Mouse (Mus musculus): ENCODE data around the gene Rnase1. TPM values are rescaled to one million over a fixed set of nuclear protein-coding genes. Genes with fewer than 3 reads are reported as not detected.
"Not testable (repeated sequence)": the region's sequence is repeated elsewhere in the genome, so short reads cannot be mapped to it uniquely, and the experiment has no call there.

The Rnase1 gene
- polyA plus RNA-seq, 1 experiment from 2014 or later, result 0.70 TPM

GRCm38 (mm10) chr14:51165435-51165834, 18.9 kb upstream of the Rnase1 start:
- TF ChIP-seq EP300 (IDR thresholded peaks at IDR 0.05) (no peak), CTCF (IDR thresholded peaks at IDR 0.05) (no peak)
- no peaks in the 10 kb centered on the region for H3K9me3 ChIP-seq (ENCODE audit: low read length)
- ATAC-seq (no peak), DNase-seq (ENCODE audit: low spot score) (no peak)
- no peaks in the 10 kb centered on the region for H3K36me3 ChIP-seq (ENCODE audit: insufficient read depth, low read length)
- no peaks in the 10 kb centered on the region for H3K27me3 ChIP-seq (replicated peaks; ENCODE audit: insufficient read depth, low read length)
- no peak overlapping the region for H3K4me3 ChIP-seq (ENCODE audit: low read depth, low read length)
- WGBS, result 95% methylated on average over 1 of the region's 1 CpGs
- no peak overlapping the region for H3K9ac ChIP-seq (replicated peaks; ENCODE audit: low read depth)
- H3K4me2 ChIP-seq (replicated peaks; ENCODE audit: low read depth, low read length), result no peak overlapping the region
- H3K27ac ChIP-seq (ENCODE audit: low read length), result no peak overlapping the region
- no peaks in the 10 kb centered on the region for H3K4me1 ChIP-seq (ENCODE audit: insufficient read depth, low read depth, low read length)

GRCm38 (mm10) chr14:51163323-51163722, 16.7 kb upstream of the Rnase1 start:
- not testable (repeated sequence) for H3K4me1 ChIP-seq (ENCODE audit: insufficient read depth, low read depth, low read length); H3K27ac ChIP-seq (ENCODE audit: low read length); H3K36me3 ChIP-seq (ENCODE audit: insufficient read depth, low read length); H3K9ac ChIP-seq (replicated peaks; ENCODE audit: low read depth); H3K4me3 ChIP-seq (ENCODE audit: low read depth, low read length); ATAC-seq; DNase-seq (ENCODE audit: low spot score); H3K27me3 ChIP-seq (replicated peaks; ENCODE audit: insufficient read depth, low read length); H3K4me2 ChIP-seq (replicated peaks; ENCODE audit: low read depth, low read length); H3K9me3 ChIP-seq (ENCODE audit: low read length)
- WGBS, result 59% methylated on average over 6 of the region's 6 CpGs

- DNase-seq (ENCODE audit: low spot score); H3K4me3 ChIP-seq (ENCODE audit: low read depth, low read length); ATAC-seq; H3K27me3 ChIP-seq (replicated peaks; ENCODE audit: insufficient read depth, low read length); H3K36me3 ChIP-seq (ENCODE audit: insufficient read depth, low read length); H3K9me3 ChIP-seq (ENCODE audit: low read length); H3K4me1 ChIP-seq (ENCODE audit: insufficient read depth, low read depth, low read length); H3K9ac ChIP-seq (replicated peaks; ENCODE audit: low read depth); H3K27ac ChIP-seq (ENCODE audit: low read length); H3K4me2 ChIP-seq (replicated peaks; ENCODE audit: low read depth, low read length): not testable (repeated sequence)
- WGBS, result 91% methylated on average over 3 of the region's 3 CpGs
Observed at GRCm38 (mm10) chr14:51161976-51162375, 15.4 kb upstream of the Rnase1 start, which contains the start of gene Rnase2b. TSS of gene Rnase2b (plus strand) at chr14:51162260.

GRCm38 (mm10) chr14:51157072-51157471, 10.5 kb upstream of the Rnase1 start:
- no peak overlapping the region for H3K27ac ChIP-seq (ENCODE audit: low read length)
- H3K27me3 ChIP-seq (replicated peaks; ENCODE audit: insufficient read depth, low read length), result no peaks in the 10 kb centered on the region
- ATAC-seq (no peak), DNase-seq (ENCODE audit: low spot score) (no peak)
- WGBS, result 85% methylated on average over 1 of the region's 1 CpGs
- H3K36me3 ChIP-seq (ENCODE audit: insufficient read depth, low read length), result no peaks in the 10 kb centered on the region
- no peak overlapping the region for H3K4me3 ChIP-seq (ENCODE audit: low read depth, low read length)
- no peak overlapping the region for H3K9ac ChIP-seq (replicated peaks; ENCODE audit: low read depth)
- no peaks in the 10 kb centered on the region for H3K9me3 ChIP-seq (ENCODE audit: low read length)
- TF ChIP-seq CTCF (IDR thresholded peaks at IDR 0.05) (no peak), EP300 (IDR thresholded peaks at IDR 0.05) (no peak)
- H3K4me2 ChIP-seq (replicated peaks; ENCODE audit: low read depth, low read length), result no peak overlapping the region
- H3K4me1 ChIP-seq (ENCODE audit: insufficient read depth, low read depth, low read length), result no peaks in the 10 kb centered on the region

- TF ChIP-seq EP300 (IDR thresholded peaks at IDR 0.05), result no peak
- no peak for TF ChIP-seq CTCF (IDR thresholded peaks at IDR 0.05)
Observed at GRCm38 (mm10) chr14:51156736-51157068, 10.1 kb upstream of the Rnase1 start.

GRCm38 (mm10) chr14:51156056-51156735, 9.6 kb upstream of the Rnase1 start:
- H3K36me3 ChIP-seq (ENCODE audit: insufficient read depth, low read length), result no peaks in the 10 kb centered on the region

More at GRCm38 (mm10) chr14:51156736-51157068, 10.1 kb upstream of the Rnase1 start:
- DNase-seq (ENCODE audit: low spot score), result no peak
- Histone ChIP-seq H3K9ac (replicated peaks; ENCODE audit: low read depth) (no peak overlapping the region), H3K4me2 (replicated peaks; ENCODE audit: low read depth, low read length) (no peak overlapping the region), H3K36me3 (ENCODE audit: insufficient read depth, low read length) (no peaks in the 10 kb centered on the region), H3K27me3 (replicated peaks; ENCODE audit: insufficient read depth, low read length) (no peaks in the 10 kb centered on the region), H3K4me1 (ENCODE audit: insufficient read depth, low read depth, low read length) (no peaks in the 10 kb centered on the region), H3K4me3 (ENCODE audit: low read depth, low read length) (no peak overlapping the region), H3K9me3 (ENCODE audit: low read length) (no peaks in the 10 kb centered on the region), H3K27ac (ENCODE audit: low read length) (no peak overlapping the region)
- WGBS, result 42% methylated on average over 4 of the region's 4 CpGs
- no peak for ATAC-seq

More at GRCm38 (mm10) chr14:51156056-51156735, 9.6 kb upstream of the Rnase1 start:
- Histone ChIP-seq H3K4me2 (replicated peaks; ENCODE audit: low read depth, low read length) (no peak overlapping the region), H3K27ac (ENCODE audit: low read length) (no peak overlapping the region), H3K4me1 (ENCODE audit: insufficient read depth, low read depth, low read length) (no peaks in the 10 kb centered on the region), H3K9ac (replicated peaks; ENCODE audit: low read depth) (no peak overlapping the region), H3K27me3 (replicated peaks; ENCODE audit: insufficient read depth, low read length) (no peaks in the 10 kb centered on the region), H3K9me3 (ENCODE audit: low read length) (no peaks in the 10 kb centered on the region), H3K4me3 (ENCODE audit: low read depth, low read length) (no peak overlapping the region)
- 73% methylated on average over 5 of the region's 5 CpGs for WGBS
- TF ChIP-seq EP300 (IDR thresholded peaks at IDR 0.05) (no peak), CTCF (IDR thresholded peaks at IDR 0.05) (no peak)
- DNase-seq (ENCODE audit: low spot score) (no peak), ATAC-seq (no peak)

All from lung, postnatal 0 days (tissue).